Mouse (Mus musculus) urinary bladder, postnatal 36 days (tissue): ENCODE measurements at regions not wholly inside any gene's neighbourhood (a gene's known extent, or its start where the extent isn't known, plus 50 kb on each side); places are given as distances from the start of the nearest gene placed in this dataset.

Source experiments
- DNase-seq, 2 experiments: peaks; one replicate each; pipeline ENCODE4 v3.0.0; 2022; ENCODE audit warnings: low spot score in 2 of 2, mixed read lengths in 1 of 2

DNA sequence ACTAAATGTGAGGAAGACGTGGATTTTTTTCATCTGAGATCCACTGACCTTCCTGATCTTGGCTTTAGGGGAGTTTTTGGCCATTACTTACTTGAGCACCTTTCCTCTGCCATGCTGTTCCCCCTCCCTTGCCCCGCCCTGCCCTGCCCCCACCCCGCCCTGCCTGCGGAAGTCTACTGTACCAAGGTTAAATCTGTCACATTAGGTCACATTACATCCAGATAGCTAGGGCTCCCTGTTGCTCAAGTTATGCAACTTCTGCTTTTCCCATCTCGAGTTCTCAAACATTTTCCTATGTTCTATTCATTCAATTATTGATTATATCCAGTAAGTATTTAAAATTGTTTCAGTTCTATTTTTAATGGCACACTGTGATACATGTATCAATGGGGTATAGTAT is 144.7 kb upstream of the Cnot2 start:
- no peak for DNase-seq

DNA sequence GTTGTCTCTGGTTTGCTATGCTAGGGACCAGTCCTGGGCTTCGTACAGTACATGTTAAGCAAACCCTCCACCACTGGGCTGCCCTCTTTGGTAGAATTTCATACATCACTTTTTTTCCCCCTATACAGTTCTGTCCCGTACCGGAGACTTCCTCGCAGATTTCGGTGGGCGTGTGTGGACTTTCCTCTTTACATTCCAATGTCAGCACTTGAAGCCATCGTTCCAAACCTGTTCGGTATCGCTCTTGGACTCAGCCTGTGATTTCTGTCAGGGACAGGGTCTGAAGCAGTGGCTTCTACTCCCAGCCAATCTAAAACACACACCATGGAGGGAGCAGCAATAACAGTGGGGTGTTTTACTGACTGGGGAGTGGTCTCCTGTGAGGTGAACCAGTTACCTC is 140.7 kb upstream of the Cnot2 start:
- DNase-seq, result no peak

GRCm38 (mm10) chr10:116719616-116720015 is 138.3 kb upstream of the Cnot2 start:
- DNase-seq, result no peak

- no peak for DNase-seq
Observed at GRCm38 (mm10) chr10:116717961-116718360, 136.7 kb upstream of the Cnot2 start.

GRCm38 (mm10) chr10:116717017-116717643 is 135.8 kb upstream of the Cnot2 start:
- DNase-seq, result no peak

- DNase-seq, result peak; percentile 30 to 77
Observed at GRCm38 (mm10) chr10:116713456-116713855, 132.1 kb upstream of the Cnot2 start.

DNA sequence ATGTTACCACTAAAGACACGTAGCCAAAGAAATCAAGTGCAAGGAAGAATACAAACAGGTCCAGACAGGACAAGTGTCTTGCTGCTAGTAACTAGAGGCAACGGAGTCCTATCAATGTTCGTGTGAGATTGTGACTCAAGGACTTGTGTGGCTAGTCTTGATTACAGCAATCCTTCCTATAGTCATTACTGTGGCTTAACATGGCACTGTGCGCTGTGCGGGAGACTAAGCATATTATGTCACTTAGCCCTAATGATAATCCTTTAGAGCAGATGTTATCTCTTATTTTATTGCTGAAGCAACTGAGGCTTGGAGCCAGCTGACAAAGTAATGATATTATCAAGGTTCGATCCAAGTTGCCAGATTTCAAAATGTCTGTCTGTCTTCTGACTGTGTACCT is 125.7 kb upstream of the Cnot2 start:
- DNase-seq, result no peak

- DNase-seq, result no peak
Observed at GRCm38 (mm10) chr10:116701281-116701680, 120.0 kb upstream of the Cnot2 start.

DNA sequence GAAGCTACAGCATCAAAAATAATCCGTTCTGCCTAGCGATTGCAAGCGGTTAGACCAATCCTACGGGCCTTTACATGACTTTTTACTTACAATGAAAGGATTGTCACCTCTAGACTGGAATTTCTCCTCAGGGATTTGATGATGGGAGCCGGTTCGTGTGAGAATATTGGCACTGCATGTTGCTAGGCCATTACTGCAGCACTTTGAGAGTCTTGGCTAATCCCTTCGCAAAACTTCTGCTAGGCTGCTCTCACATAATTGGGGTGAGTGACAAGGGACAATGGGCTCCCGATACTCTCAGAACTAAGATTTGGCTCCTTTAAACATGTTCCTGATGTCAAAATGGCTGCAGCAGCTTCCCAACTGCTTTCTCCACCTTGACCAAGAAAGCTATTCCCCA is 118.4 kb upstream of the Cnot2 start:
- no peak for DNase-seq

GRCm38 (mm10) chr10:116697628-116698316 is 116.5 kb upstream of the Cnot2 start:
- no peak for DNase-seq

DNA sequence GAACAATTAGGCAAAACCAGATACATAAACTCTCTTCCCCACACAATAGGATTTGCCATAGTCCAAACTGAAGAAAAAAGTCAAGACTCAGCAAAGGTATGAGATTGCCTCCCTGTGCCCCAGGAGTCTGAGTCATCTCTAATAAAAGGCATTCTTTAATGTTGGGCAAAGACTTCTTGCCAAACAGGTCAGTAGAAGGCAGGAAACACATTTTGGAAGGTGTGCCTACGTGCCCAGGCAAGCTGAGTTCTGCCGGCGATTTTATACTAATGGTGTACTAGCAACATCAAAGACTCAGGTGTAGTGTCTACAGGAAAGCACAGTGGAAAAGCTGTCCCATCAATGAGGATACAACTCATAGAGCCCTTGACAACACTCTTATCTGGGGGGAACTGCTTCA is 112.5 kb upstream of the Cnot2 start:
- peak; percentile 47 to 59 for DNase-seq

DNA sequence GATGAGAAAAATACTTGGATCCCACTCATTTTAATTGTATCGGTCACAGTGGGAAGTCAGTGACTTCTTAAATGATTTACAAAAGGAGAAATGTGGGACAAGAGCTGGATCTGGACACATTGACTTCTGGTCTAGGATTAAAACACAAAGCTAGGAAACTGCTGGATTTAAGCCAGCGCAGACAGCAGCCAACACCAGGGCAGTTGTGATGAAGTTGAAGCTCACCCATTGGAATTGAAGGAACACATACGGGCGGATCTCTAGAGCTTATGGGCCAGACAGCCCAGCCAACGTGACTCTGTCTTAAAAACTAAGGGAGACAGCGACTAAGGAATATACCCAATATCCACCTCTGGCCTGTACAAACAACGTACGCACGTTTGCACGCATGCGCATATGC is 105.4 kb upstream of the Cnot2 start:
- DNase-seq, result no peak

DNA sequence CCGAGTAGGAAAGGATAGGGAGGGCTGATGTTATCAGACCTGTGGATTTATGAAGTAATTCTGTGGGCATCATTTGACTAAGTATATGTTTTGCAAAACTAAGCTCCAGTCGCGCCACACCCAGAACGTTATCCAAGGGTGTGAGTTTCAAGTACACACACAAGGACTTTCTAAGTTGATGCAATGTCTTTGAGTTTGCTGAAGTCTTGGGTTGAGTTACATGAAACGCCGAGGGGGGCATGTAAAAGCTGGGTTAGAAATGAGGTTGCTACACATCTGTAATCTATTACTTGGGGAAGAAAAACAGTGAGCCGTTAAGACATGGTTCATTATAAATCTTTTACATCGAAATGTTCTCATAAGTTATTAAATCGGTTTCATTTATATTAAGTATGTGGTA is 102.1 kb upstream of the Cnot2 start:
- no peak for DNase-seq

GRCm38 (mm10) chr10:116678950-116679735 is 97.8 kb upstream of the Cnot2 start:
- DNase-seq, result no peak

DNA sequence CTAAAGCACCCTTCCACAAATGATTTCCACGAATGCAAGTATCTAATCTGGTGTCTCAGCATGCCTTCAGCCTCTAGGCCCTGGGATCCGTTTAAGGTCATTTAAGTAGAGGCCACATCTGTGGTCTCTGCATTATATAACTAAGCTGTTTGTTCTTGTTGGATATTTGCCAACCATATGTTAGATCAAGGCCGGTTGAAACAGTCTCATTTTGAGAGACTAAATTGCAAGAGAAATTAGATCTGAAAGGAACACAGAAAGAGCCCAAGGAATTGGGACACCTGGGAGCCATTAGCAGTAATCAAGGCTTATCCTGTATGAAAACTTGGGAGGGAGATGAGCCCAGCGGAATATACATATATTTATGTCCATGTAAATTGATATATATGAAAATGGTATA is 96.6 kb upstream of the Cnot2 start:
- DNase-seq, result no peak

DNA sequence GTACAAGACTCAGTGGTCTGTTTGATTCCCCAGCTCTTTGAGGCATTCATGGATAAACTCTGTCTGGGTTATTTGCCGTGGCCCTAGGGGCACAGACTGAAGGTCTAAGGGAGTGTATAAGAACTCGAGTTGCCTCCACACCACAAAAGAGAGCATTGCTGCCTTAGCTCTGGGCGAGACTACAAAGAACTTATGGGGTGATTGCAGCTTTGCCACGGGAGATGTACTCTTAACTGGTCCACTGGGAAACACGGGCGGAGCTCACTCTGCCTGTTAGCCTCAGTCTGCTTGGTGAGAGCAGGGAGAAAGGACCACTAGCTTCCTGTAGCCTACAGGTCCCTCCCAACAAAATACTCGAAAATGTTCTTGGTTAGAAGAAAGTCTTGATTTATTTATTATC is 93.9 kb upstream of the Cnot2 start:
- DNase-seq, result no peak

DNA sequence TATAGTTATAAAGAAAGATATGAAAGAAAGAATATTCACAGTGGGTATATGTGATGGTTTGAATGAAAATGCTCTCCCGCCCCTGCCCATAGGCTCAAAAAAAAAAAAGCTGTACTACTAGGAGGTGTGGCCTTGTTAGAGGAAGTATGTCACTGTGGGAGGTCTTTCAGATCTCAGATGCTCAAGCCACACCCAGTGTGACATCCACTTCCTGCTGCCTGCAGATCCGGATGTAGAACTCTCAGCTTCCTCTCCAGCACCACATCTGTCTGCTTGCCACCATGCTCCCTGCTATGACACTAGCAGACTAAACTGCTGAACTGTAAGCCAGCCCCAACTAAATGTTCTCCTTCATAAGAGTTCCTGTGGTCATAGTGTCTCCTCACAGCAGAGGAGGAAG is 93.0 kb upstream of the Cnot2 start:
- DNase-seq, result no peak

GRCm38 (mm10) chr10:116658162-116658962 is 77.1 kb upstream of the Cnot2 start:
- DNase-seq, result no peak

- no peak for DNase-seq
Observed at GRCm38 (mm10) chr10:116655891-116656290, 74.6 kb upstream of the Cnot2 start.

- DNase-seq, result no peak
Observed at GRCm38 (mm10) chr10:116655018-116655807, 73.9 kb upstream of the Cnot2 start.

DNA sequence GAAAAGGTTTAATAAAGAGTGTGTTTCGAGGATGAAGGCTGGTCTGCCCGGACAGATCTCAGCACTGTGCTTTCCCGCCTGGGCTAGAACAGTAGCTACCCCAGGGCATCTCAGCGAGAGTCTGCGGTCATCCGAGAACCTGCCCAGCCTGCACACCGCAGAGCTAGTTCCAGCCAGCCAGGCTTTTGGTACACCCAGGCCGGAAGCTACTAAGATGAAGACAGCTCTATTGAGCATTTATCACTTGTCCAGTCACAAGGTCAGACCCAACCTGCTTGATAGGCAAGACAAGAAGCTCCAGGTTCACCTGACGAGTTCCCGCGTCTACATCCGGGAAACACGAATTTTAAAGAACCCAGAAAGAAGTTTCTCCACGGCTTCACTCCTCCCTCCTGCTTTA is 72.8 kb upstream of the Cnot2 start:
- DNase-seq, result no peak
